Mouse (Mus musculus) T-helper 1 cell (primary cell): ENCODE results near the gene Gdf10.

Experiments
- in situ Hi-C: fragments of 300-600 bp; cut with MboI, MseI; formaldehyde crosslinking; loops from one replicate; pipeline ENCODE4 v1.15.1; 2025; ENCODE audit warnings: high pct_unique_total_duplicates

The Gdf10 gene

GRCm38 (mm10) chr14:33933778-33934317 is 10.5 kb downstream of the Gdf10 start:
- in situ Hi-C loops = loop anchor here (10.0 kb wide), 1 partner anchor 239 kb away; no protein-coding TSS in a partner anchor

- in situ Hi-C loops = loop anchor here (10.0 kb wide), 1 partner anchor 244 kb away; no protein-coding TSS in a partner anchor
These were observed 15.7 kb downstream of the Gdf10 start for GRCm38 (mm10) chr14:33939117-33939516.

- in situ Hi-C loops = no loop called here
These were observed 17.4 kb downstream of the Gdf10 start, which contains the start of gene Gdf2 for GRCm38 (mm10) chr14:33940739-33941138. Gene Gdf2 (plus strand): TSS chr14:33941039.

GRCm38 (mm10) chr14:33942222-33942621 is 18.8 kb downstream of the Gdf10 start:
- in situ Hi-C loops = no loop called here

- in situ Hi-C loops = no loop called here
These were observed 22.7 kb downstream of the Gdf10 start for GRCm38 (mm10) chr14:33946125-33946524.

GRCm38 (mm10) chr14:33952233-33952981 is 29.0 kb downstream of the Gdf10 start:
- in situ Hi-C loops = no loop called here

GRCm38 (mm10) chr14:33953761-33954160 is 30.4 kb downstream of the Gdf10 start, which contains the start of gene Rbp3:
Gene Rbp3 (plus strand): TSS chr14:33954003.
- in situ Hi-C loops = no loop called here

GRCm38 (mm10) chr14:33956055-33956454 is 32.7 kb downstream of the Gdf10 start:
- in situ Hi-C loops = no loop called here

- in situ Hi-C loops = no loop called here
These were observed 34.8 kb downstream of the Gdf10 start for GRCm38 (mm10) chr14:33958186-33958585.

- in situ Hi-C loops = no loop called here
These were observed 35.5 kb downstream of the Gdf10 start for GRCm38 (mm10) chr14:33958841-33959240.

GRCm38 (mm10) chr14:33959341-33959740 is 36.0 kb downstream of the Gdf10 start:
- in situ Hi-C loops = no loop called here

GRCm38 (mm10) chr14:33965675-33966074 is 42.3 kb downstream of the Gdf10 start:
- in situ Hi-C loops = no loop called here

GRCm38 (mm10) chr14:33972679-33973078 is 49.3 kb downstream of the Gdf10 start:
- in situ Hi-C loops = no loop called here

GRCm38 (mm10) chr14:33974752-33975151 is 51.4 kb downstream of the Gdf10 start:
- in situ Hi-C loops = no loop called here

- in situ Hi-C loops = no loop called here
These were observed 54.4 kb downstream of the Gdf10 start for GRCm38 (mm10) chr14:33977748-33978147.

- in situ Hi-C loops = no loop called here
These were observed 55.2 kb downstream of the Gdf10 start, which contains the start of gene Zfp488 for GRCm38 (mm10) chr14:33978604-33979059. Gene Zfp488 (minus strand): TSS chr14:33978764.
